Mouse (Mus musculus) spleen, postnatal 10 days (tissue): ENCODE results near the gene Il12rb1.

Source experiments
- DNase-seq, 2 experiments: peaks; one replicate each; pipeline ENCODE4 v3.0.0; 2021 to 2022; ENCODE audit warnings: low spot score in 2 of 2

The Il12rb1 gene

GRCm38 (mm10) chr8:70850947-70851346 lies 42.7 kb downstream of the Il12rb1 start:
- DNase-seq = no peak

- DNase-seq = no peak
Measured at GRCm38 (mm10) chr8:70851837-70852236, 43.6 kb downstream of the Il12rb1 start.

- DNase-seq = no peak
Measured at GRCm38 (mm10) chr8:70852595-70853231, 44.5 kb downstream of the Il12rb1 start.

DNA sequence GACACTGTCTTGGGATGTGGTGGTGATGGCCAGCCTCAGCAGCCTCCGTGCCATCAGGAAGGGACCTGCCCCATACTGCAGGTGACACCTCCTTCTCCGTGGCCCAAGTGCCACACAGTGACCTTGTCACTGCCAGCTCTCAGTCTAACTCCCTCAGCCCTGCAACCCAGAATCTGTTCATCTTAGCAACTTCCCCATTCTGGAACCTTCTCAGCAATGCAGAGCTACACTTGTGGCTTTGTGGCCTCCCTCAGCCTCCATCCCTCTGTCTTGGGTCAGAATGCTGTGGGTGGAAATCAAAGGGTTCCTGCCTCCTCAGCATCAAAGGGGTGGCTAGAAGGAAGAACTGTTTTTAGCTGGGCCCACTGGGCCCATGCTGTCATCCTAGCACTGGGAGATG lies 45.6 kb downstream of the Il12rb1 start:
- DNase-seq = no peak

- DNase-seq = no peak
Measured at GRCm38 (mm10) chr8:70856028-70856427, 47.8 kb downstream of the Il12rb1 start.

DNA sequence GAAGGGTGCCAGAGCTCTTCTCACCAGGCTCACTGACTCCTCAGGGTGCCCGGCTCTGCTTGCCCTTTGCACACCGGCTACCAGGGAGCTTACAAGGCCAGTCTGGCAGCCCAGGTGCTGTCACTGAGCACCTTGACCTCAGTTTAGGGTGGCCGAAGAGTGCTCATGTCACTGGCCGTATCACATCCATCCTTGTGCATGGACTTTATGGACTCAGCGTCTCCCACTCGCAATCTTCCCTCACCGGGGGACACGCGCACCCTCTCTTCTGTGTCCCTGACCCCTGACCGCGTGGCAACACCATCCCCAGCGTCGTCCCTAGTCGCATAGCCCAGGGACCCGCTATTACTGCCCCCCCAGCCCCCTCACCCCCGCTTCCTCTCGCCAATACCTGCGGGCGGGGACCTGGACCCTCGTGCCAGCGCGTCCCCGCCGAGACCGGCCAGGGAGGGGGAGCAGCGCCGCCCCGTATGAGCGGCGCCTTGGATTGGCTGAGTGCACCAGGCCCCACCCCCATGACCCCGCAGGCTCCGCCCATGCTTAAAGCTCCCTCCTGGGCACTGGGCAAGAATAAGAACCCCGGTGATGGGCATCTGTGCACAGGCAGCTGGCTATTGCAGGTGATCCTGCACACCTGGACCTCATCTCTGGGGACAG lies 48.4 kb downstream of the Il12rb1 start:
- DNase-seq = peak in 1 of 2 experiments; percentile 73

GRCm38 (mm10) chr8:70857516-70857915 lies 49.3 kb downstream of the Il12rb1 start:
- no peak for DNase-seq

DNA sequence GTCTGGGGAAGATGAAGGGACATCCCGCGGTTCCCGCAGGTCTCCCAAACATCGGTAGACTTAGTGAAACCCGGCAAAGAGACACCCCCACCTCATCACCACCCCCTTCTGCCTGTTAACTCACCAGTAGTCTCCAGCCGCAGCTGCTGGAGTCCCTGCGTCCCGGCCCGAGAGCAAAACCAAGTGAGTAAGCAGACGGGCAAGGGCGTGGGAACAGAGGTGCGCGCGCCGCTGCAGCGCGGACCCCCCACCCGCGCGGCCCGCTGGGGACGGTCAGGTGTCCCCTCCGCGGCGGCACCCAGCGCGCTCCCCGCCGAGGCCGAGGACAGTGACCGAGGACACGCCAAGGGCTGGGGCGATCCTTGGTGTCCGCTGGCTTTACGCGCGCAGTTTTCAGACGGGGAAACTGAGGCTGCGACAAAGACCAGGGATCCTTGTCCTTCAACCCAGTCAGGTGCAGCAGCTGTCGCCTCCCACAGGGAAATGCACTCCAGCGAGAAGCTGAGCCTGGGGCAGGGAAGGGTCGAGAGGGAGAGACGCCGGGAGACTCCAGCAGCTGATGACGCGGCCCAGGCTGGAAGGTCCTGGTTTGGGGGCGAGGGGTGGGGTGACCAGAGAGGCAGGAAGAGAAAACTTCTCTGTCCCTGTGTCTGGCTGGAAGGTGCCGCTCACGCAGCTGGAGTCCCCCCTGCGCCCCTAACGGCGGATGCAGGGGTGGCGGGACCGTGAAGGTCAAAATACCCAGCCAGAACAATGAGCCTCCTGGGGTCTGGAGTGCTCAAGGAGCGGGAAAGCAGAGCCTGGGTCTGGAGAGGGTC lies 54.8 kb downstream of the Il12rb1 start, which contains the start of gene Kcnn1:
Gene Kcnn1 (minus strand): TSS at position 435 of the 818 bp plus-strand sequence.
- DNase-seq = no peak

DNA sequence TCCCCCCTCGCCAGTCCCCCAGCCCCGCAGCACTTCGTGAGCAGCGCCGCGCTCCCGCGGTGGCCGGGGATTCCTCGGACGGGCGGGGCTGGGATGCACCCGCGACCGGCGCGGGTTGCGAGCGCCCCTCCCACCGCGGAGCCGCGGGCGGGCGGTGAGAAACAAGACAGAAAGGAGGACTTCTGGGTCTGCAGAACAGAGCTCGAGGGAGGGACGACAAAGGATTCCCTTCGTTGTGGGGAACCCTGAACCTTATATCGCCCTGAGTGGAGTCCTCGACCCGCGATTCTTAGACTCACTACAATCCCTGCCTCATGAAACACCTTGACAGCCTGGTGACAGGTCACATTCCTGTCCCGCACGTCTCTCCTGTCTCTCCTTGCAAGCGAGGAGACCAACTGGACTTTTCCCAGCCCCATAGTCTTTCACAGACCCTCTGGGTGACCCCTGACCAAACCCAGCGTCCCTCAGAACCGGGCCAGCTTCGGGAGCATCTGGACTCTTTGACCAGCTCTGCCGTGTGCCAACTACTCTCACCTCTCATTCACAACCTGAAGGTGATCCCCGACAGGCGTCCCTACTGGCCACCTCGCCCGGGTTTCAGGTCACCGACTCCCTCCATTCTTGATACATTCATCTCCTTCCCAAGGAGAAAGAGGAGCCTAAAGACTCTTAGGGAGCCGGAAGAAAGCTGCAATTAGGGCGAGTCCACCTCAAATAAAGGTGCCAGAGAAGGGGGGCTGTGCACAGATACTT lies 55.9 kb downstream of the Il12rb1 start:
- peak in 1 of 2 experiments; percentile 38 for DNase-seq

DNA sequence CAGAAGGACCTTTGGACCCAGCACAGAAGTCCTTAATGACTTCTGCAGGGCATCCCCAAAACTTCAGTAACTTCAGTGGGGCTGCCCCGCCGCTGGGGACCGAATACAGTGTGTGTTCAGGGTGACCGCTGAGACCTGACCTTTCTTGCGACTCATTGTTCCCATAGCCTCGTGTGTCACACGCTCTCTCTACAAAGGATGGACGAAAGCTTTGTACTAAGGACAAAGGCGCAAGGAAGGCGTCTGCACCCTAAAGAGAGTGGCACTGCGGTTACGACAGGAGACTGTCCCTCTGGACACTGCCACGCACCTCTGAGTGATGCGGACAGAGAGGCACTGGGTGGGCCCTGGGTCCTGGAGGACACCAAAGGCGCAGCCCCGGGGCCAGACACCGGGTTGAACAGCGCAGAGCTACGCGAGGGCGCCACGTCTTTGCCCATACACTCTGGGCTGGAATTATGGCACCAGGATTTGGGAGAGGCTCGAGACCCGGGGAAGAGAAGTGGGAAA lies 56.5 kb downstream of the Il12rb1 start:
- peak in 1 of 2 experiments; percentile 44 for DNase-seq

GRCm38 (mm10) chr8:70865350-70866000 lies 57.2 kb downstream of the Il12rb1 start:
- peak; percentile 95 to 99 for DNase-seq

- no peak for DNase-seq
Measured at GRCm38 (mm10) chr8:70866001-70866520, 57.8 kb downstream of the Il12rb1 start.

GRCm38 (mm10) chr8:70866566-70866965 lies 58.3 kb downstream of the Il12rb1 start:
- DNase-seq = no peak

GRCm38 (mm10) chr8:70868559-70869198 lies 60.4 kb downstream of the Il12rb1 start:
- peak in 1 of 2 experiments; percentile 82 for DNase-seq

DNA sequence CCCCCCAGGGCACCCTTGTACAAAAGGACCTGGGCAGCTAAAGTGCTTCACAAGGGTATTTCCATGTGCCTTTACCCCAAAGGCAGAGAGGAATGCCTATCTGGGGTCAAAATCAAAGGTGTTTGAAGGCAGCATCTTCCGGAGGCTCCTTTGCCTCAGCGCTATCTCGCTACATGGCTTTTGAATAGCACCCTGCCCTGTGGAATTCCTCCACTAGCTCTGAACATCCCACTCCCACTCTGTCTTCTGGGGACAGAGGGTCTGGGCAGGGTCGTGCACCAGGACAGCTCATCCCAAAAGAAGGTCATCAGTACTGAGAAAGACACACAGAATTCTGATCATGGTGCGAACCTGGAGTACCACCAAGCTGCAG lies 60.9 kb downstream of the Il12rb1 start:
- no peak for DNase-seq

DNA sequence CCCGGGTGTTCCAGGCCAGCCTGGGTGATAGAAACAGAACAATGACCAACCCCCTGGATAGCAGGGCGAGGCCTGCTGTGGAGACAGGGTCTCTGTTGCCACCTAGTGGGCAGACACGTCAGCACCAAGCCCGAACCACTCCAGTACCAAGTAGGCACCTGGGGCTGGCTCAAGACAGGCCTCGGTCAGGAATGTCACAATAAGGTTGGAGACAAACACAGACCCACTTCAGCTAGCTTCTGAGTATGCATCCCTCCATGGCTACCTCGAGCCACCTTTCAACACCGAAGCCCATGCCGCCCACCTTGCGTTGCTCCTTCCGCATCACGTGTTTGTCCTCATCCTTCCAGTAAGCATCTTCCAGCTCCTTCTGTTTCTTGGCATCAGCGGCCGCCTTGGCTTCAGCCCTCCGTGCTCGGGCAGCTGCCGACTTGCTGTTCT lies 61.4 kb downstream of the Il12rb1 start:
- peak; percentile 70 to 85 for DNase-seq
